Mouse (Mus musculus) ES-E14 (cell line): ENCODE measurements around the gene Ccnd3. TPM values are rescaled to one million over a fixed set of nuclear protein-coding genes. Genes with fewer than 3 reads are reported as not detected.

ENCODE experiments used
- DNase-seq: peaks from one replicate; pipeline ENCODE4 v3.0.0-alpha.2; 2013; ENCODE audit warnings: low read depth, low spot score
- H3K27ac ChIP-seq: 2 replicates; pipeline ENCODE4 v1.5.1; 2012; ENCODE audit warnings: low read depth, mild to moderate bottlenecking, low read length, moderate library complexity, mixed read lengths; ENCODE audit not compliant: poor library complexity, insufficient read depth, severe bottlenecking
- H3K36me3 ChIP-seq: 2 replicates; pipeline ENCODE4 v1.6.1; 2012; ENCODE audit warnings: mild to moderate bottlenecking, low read length, moderate library complexity, mixed read lengths; ENCODE audit not compliant: control insufficient read depth, poor library complexity, insufficient read depth, severe bottlenecking
- H3K4me1 ChIP-seq, 2 experiments: fragments of 150-350 bp in 1 of 2; sonication (generic) in 1 of 2; 2 replicates each; pipeline ENCODE4 v1.6.1; 2012; ENCODE audit warnings: low read length in 2 of 2, mild to moderate bottlenecking in 1 of 2, mixed read lengths in 1 of 2; ENCODE audit not compliant: control insufficient read depth in 2 of 2, insufficient read depth in 2 of 2, poor library complexity in 1 of 2
- H3K4me3 ChIP-seq, 2 experiments: fragments of 150-350 bp in 1 of 2; sonication (generic) in 1 of 2; 2 replicates each; pipeline ENCODE4 v1.5.1; 2012; ENCODE audit warnings: low read length in 2 of 2, low read depth in 1 of 2, mild to moderate bottlenecking in 1 of 2, mixed read lengths in 1 of 2; ENCODE audit not compliant: insufficient read depth in 1 of 2, poor library complexity in 1 of 2, severe bottlenecking in 1 of 2
- H3K9ac ChIP-seq: 2 replicates; pipeline ENCODE4 v1.6.1; 2012; ENCODE audit warnings: low read depth, mild to moderate bottlenecking, low read length, mixed read lengths; ENCODE audit not compliant: poor library complexity, insufficient read depth, severe bottlenecking
- H3K9me3 ChIP-seq: fragments of 150-350 bp; sonication (generic); 2 replicates; pipeline ENCODE4 v1.6.1; 2012; ENCODE audit warnings: low read depth, mild to moderate bottlenecking, low read length; ENCODE audit not compliant: control insufficient read depth, insufficient read depth
- CHD2 ChIP-seq: IDR thresholded peaks from 2 replicates; pipeline ENCODE4 v1.6.1; 2014; ENCODE audit warnings: mild to moderate bottlenecking, low read depth, low read length, inconsistent platforms
- HCFC1 ChIP-seq: IDR thresholded peaks from 2 replicates; pipeline ENCODE4 v1.6.1; 2012; ENCODE audit warnings: low read length, inconsistent platforms, borderline replicate concordance; ENCODE audit not compliant: insufficient read depth
- MAFK ChIP-seq: IDR thresholded peaks from 2 replicates; pipeline ENCODE4 v1.6.1; 2014; ENCODE audit warnings: mild to moderate bottlenecking, low read depth, low read length, inconsistent platforms; ENCODE audit not compliant: insufficient read depth
- ZC3H11A ChIP-seq: IDR thresholded peaks from 2 replicates; pipeline ENCODE4 v1.6.1; 2012; ENCODE audit warnings: low read depth, mild to moderate bottlenecking, inconsistent platforms, low read length, borderline replicate concordance
- ZNF384 ChIP-seq: IDR thresholded peaks from 2 replicates; pipeline ENCODE4 v1.6.1; 2012; ENCODE audit warnings: low read depth, low read length, inconsistent platforms
- in situ Hi-C, 2 experiments: fragments of 600-800 bp; cut with MboI; formaldehyde crosslinking; loops; one replicate each; pipeline ENCODE4 v1.15.1; 2025; ENCODE audit warnings: low sequenced_read_pairs in 2 of 2, inconsistent platforms in 1 of 2; ENCODE audit not compliant: unreplicated experiment in 2 of 2
- total RNA-seq: library from RNA; depleted of rRNA; stranded (reverse); fragments of 300-350 nt; gene quantifications from 2 replicates; pipeline ENCODE4 v1.2.3, GENCODE M21; 2012; rRNA removed

Ccnd3 gene
- 125 and 131 TPM in 2 replicates for total RNA-seq

DNA sequence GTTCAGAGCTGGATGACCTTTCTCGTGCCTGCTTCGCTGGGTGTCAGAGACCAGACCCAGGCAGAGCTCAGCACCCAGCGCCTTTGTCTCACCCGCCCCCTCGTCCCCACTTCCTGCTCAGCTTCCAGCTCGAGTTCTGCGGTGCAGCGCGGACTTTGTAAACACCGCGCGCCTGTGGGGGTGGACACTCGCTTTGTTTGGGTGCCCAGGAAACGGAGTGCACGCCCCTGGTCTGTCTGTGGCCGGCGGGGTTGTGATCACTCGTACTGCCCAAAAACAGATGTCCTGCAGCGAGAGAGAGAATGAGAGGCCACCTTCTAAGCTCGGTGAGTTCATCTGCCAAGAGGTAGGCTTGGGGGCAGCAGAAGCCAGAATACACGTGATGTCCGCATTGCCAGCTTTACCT, at the start of gene Ccnd3:
Gene Ccnd3, plus strand, starts transcription at position 111 of the 406 bp plus-strand sequence.
- Histone ChIP-seq H3K9me3 (no peaks in the 10 kb centered on the region), H3K27ac (peak within 1 kb of the TSS; percentile 80), H3K4me1 (peaks cover 9 to 25% of the 10 kb centered on the region in 2 experiments), H3K4me3 (peak within 1 kb of the TSS; percentile 32 to 51), H3K36me3 (peaks cover 9% of the 10 kb centered on the region), H3K9ac (peak within 1 kb of the TSS; percentile 11; the same call in 1 of the 2 replicates)
- in situ Hi-C loops, result no loop called here
- no peak for DNase-seq
- TF ChIP-seq HCFC1, result no peak

DNA sequence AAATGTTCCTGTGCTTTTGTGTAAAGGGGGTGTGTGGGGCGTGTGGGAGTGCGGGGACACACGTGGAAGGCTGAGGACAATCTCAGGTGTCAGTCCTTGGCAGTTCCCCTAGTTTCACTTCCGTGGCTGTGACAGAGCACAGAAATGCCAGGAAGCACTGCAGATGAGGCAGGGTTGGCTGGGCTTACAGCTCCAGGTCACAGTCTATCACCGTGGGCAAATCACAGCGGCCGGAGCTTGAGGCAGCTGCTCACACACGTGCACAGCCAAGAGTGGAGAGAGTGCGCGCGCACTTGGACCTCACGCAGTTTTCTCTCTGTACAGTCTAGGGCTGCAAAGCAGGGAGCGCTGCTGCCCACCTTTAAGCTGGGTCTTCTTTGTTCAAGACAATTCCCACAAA, 46.5 kb upstream of the Ccnd3 start:
- Histone ChIP-seq H3K9me3 (no peaks in the 10 kb centered on the region), H3K27ac (no peak overlapping the region), H3K9ac (no peak overlapping the region), H3K36me3 (no peaks in the 10 kb centered on the region), H3K4me1 (peaks cover 0 to 10% of the 10 kb centered on the region in 2 experiments; a peak in 1 of 4 replicates), H3K4me3 (no peak overlapping the region)
- TF ChIP-seq ZNF384 (no peak), ZC3H11A (no peak), HCFC1 (no peak)
- in situ Hi-C loops, result no loop called here
- no peak for DNase-seq

DNA sequence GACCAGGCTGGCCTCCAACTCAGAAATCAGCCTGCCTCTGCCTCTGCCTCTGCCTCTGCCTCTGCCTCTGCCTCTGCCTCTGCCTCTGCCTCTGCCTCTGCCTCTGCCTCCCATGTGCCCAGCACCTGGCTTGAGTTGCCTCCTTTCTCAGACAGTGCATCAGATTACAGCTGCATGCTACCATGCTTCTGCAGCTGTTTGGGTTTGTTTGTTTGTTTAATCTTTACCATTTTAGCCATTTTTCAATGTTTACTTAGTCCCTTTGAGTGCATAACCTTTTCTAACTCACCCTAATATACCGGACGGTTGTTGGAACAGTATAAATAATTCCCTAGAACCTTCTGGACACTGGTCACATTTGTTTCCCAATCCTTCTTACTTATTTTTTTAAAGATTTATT, 45.9 kb upstream of the Ccnd3 start:
- Histone ChIP-seq H3K27ac (no peak overlapping the region), H3K36me3 (no peaks in the 10 kb centered on the region), H3K9me3 (no peaks in the 10 kb centered on the region), H3K4me1 (peaks cover 0 to 10% of the 10 kb centered on the region in 2 experiments; a peak in 1 of 4 replicates), H3K9ac (no peak overlapping the region), H3K4me3 (no peak overlapping the region)
- TF ChIP-seq ZNF384 (no peak), MAFK (no peak), HCFC1 (no peak), CHD2 (no peak), ZC3H11A (no peak; the same call in 1 of the 2 replicates)
- in situ Hi-C loops, result no loop called here
- no peak for DNase-seq

DNA sequence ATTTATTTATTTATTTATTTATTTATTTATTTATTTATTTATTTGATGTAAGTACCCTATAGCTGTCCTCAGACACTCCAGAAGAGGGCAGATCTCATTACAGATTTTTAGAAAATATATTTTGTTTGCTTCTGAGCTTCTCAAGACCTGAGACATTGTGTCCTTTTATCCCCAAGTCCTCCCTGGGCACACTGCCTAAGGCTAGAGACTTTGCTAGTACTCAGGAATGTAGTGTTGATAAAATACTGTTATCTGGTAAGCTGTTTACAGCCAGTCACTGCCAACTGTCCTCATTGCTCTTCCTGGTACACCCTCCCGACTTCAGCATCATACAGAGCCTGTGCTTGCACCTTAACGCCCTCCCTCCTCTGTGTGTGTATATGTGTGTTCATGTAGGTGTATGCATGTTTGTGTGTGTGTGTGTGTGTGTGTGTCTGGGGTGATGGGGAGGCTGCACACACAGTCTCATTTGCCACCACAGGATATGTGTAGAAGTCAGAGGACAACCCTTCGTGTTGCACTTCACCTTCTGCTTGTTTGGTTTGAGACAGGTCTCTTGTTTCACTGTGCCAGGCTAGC, 45.4 kb upstream of the Ccnd3 start:
- no peak overlapping the region for H3K9ac ChIP-seq
- no peaks in the 10 kb centered on the region for H3K36me3 ChIP-seq
- H3K4me1 ChIP-seq, result peaks cover 0 to 14% of the 10 kb centered on the region in 2 experiments; a peak in 1 of 4 replicates
- no peak overlapping the region for H3K27ac ChIP-seq
- no peak for TF ChIP-seq ZNF384
- no peak for TF ChIP-seq HCFC1
- no peak for TF ChIP-seq ZC3H11A
- TF ChIP-seq MAFK, result no peak
- no peak for TF ChIP-seq CHD2
- in situ Hi-C loops, result no loop called here
- H3K9me3 ChIP-seq, result no peaks in the 10 kb centered on the region
- H3K4me3 ChIP-seq, result no peak overlapping the region
- no peak for DNase-seq

DNA sequence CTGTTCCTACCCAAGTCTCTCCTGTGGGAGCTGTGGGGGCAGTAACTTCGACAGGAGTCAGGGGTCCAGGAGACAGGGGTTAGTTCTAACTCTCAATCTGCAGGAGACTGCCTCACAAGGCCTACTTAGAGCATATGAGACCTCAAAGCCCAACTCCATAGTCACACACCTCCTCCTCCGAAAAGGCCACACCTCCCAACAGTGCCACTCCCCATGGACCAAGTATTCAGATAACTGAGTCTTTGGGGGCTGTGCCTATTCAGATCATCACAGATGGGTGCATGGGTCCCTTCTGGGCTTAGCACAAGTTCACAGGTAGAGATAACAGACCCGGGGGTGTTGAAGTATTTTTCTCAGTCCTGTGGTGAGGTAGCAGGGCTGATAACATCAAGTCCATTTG, 43.2 kb upstream of the Ccnd3 start:
- 0 out of 2 replicates have a peak, but pooled peaks cover under 1% of the 10 kb centered on the region for H3K36me3 ChIP-seq
- in situ Hi-C loops, result no loop called here

More for the DNA sequence above, 43.2 kb upstream of the Ccnd3 start:
- H3K4me1 ChIP-seq, result peaks cover 0 to 20% of the 10 kb centered on the region in 2 experiments; a peak in 2 of 4 replicates
- TF ChIP-seq HCFC1 (no peak), MAFK (no peak)
- DNase-seq, result no peak
- H3K9me3 ChIP-seq, result no peaks in the 10 kb centered on the region
- no peak overlapping the region for H3K4me3 ChIP-seq
- no peak overlapping the region for H3K9ac ChIP-seq
- no peak overlapping the region for H3K27ac ChIP-seq
